Mouse (Mus musculus): ENCODE data around the gene Dlgap4.

Dlgap4 gene

GRCm38 (mm10) chr2:156663162-156663561 is 49.7 kb downstream of the Dlgap4 start:
- no peak for DNase-seq

GRCm38 (mm10) chr2:156664407-156664806 is 50.9 kb downstream of the Dlgap4 start:
- DNase-seq: no peak

GRCm38 (mm10) chr2:156664993-156665518 is 51.6 kb downstream of the Dlgap4 start:
- no peak for DNase-seq

GRCm38 (mm10) chr2:156665620-156666196 is 52.2 kb downstream of the Dlgap4 start:
- DNase-seq: no peak

GRCm38 (mm10) chr2:156666231-156666630 is 52.7 kb downstream of the Dlgap4 start:
- no peak for DNase-seq

GRCm38 (mm10) chr2:156667290-156667689 is 53.8 kb downstream of the Dlgap4 start:
- no peak for DNase-seq

GRCm38 (mm10) chr2:156668625-156669024 is 55.1 kb downstream of the Dlgap4 start:
- no peak for DNase-seq

GRCm38 (mm10) chr2:156673307-156673706 is 59.8 kb downstream of the Dlgap4 start:
- no peak for DNase-seq

GRCm38 (mm10) chr2:156673881-156674669 is 60.6 kb downstream of the Dlgap4 start:
- DNase-seq: no peak

- DNase-seq: peak in 1 of 2 experiments; percentile 47
Observed at GRCm38 (mm10) chr2:156676885-156677284, 63.4 kb downstream of the Dlgap4 start.

- no peak for DNase-seq
Observed at GRCm38 (mm10) chr2:156678112-156678511, 64.6 kb downstream of the Dlgap4 start.

GRCm38 (mm10) chr2:156682965-156683364 is 69.5 kb downstream of the Dlgap4 start:
- DNase-seq: no peak

GRCm38 (mm10) chr2:156685999-156686398 is 72.5 kb downstream of the Dlgap4 start:
- no peak for DNase-seq

GRCm38 (mm10) chr2:156686754-156687153 is 73.2 kb downstream of the Dlgap4 start:
- DNase-seq: no peak

- no peak for DNase-seq
Observed at GRCm38 (mm10) chr2:156688604-156689003, 75.1 kb downstream of the Dlgap4 start.

GRCm38 (mm10) chr2:156690833-156691232 is 77.3 kb downstream of the Dlgap4 start:
- DNase-seq: no peak

- no peak for DNase-seq
Observed at GRCm38 (mm10) chr2:156691746-156692145, 78.2 kb downstream of the Dlgap4 start.

GRCm38 (mm10) chr2:156693241-156693807 is 79.8 kb downstream of the Dlgap4 start:
- no peak for DNase-seq

GRCm38 (mm10) chr2:156697261-156697660 is 83.8 kb downstream of the Dlgap4 start:
- DNase-seq: no peak

- DNase-seq: no peak
Observed at GRCm38 (mm10) chr2:156698168-156698567, 84.7 kb downstream of the Dlgap4 start.

GRCm38 (mm10) chr2:156705473-156705872 is 92.0 kb downstream of the Dlgap4 start:
- DNase-seq: peak; percentile 66 to 84

- no peak for DNase-seq
Observed at GRCm38 (mm10) chr2:156716683-156717082, 103.2 kb downstream of the Dlgap4 start.
